8 mouse cellular contexts compared by ENCODE assay signal in genomic region chr6:149374986-149375457, GRCm38 (mm10). TPM values are rescaled to one million over a fixed set of nuclear protein-coding genes. Genes with fewer than 3 reads are reported as not detected.
DNase-seq lines count a peak whose midpoint lies in the region; ATAC-seq and TF ChIP-seq lines count a peak whose summit lies in the region.

No protein-coding gene starts in this region.

- no peaks in the 10 kb centered on the region for H3K36me3 ChIP-seq in forebrain, embryonic 14.5 days (ENCODE audit: control insufficient read depth, insufficient read depth, low read length)
- H3K36me3 ChIP-seq in forebrain, embryonic 13.5 days (ENCODE audit: poor library complexity, severe bottlenecking): no peaks in the 10 kb centered on the region
- no peaks in the 10 kb centered on the region for H3K36me3 ChIP-seq in embryonic facial prominence, embryonic 15.5 days
- H3K36me3 ChIP-seq in lung, postnatal 0 days (ENCODE audit: insufficient read depth, low read length): no peaks in the 10 kb centered on the region

- TF ChIP-seq CTCF in lung, postnatal 0 days (IDR thresholded peaks at IDR 0.05): peak; percentile 87

- H3K9me3 ChIP-seq in forebrain, embryonic 14.5 days (replicated peaks; ENCODE audit: control insufficient read depth, low read length): no peaks in the 10 kb centered on the region
- no peaks in the 10 kb centered on the region for H3K9me3 ChIP-seq in forebrain, embryonic 13.5 days (replicated peaks)
- no peaks in the 10 kb centered on the region for H3K9me3 ChIP-seq in embryonic facial prominence, embryonic 15.5 days (replicated peaks)
- no peaks in the 10 kb centered on the region for H3K9me3 ChIP-seq in lung, postnatal 0 days (ENCODE audit: low read length)

- intact Hi-C loops in heart, postnatal 10 days (cut with DNase I): loop anchor here (1.0 to 10.0 kb wide), 3 partner anchors 243 to 360 kb away; no protein-coding TSS in a partner anchor

- H3K4me3 ChIP-seq in forebrain, embryonic 14.5 days (ENCODE audit: low read depth, low read length): no peak overlapping the region
- H3K4me3 ChIP-seq in forebrain, embryonic 13.5 days: no peak overlapping the region
- H3K4me3 ChIP-seq in embryonic facial prominence, embryonic 15.5 days (replicated peaks): no peak overlapping the region
- H3K4me3 ChIP-seq in lung, postnatal 0 days (ENCODE audit: low read depth, low read length): no peak overlapping the region

- no peak for ATAC-seq in forebrain, embryonic 14.5 days
- ATAC-seq in forebrain, embryonic 13.5 days: no peak
- peak; percentile 63; the same call in 1 of the 2 replicates for ATAC-seq in embryonic facial prominence, embryonic 15.5 days (ENCODE audit: insufficient number of reproducible peaks, low FRiP score, low TSS enrichment, low read depth)
- peak; percentile 81 for ATAC-seq in lung, postnatal 0 days

- no peaks in the 10 kb centered on the region for H3K4me1 ChIP-seq in forebrain, embryonic 14.5 days (ENCODE audit: control insufficient read depth, insufficient read depth, low read length)
- no peaks in the 10 kb centered on the region for H3K4me1 ChIP-seq in forebrain, embryonic 13.5 days
- H3K4me1 ChIP-seq in embryonic facial prominence, embryonic 15.5 days: no peaks in the 10 kb centered on the region
- H3K4me1 ChIP-seq in lung, postnatal 0 days (ENCODE audit: insufficient read depth, low read depth, low read length): no peaks in the 10 kb centered on the region

- no peak overlapping the region for H3K9ac ChIP-seq in forebrain, embryonic 14.5 days (ENCODE audit: low read length)
- no peak overlapping the region for H3K9ac ChIP-seq in forebrain, embryonic 13.5 days
- no peak overlapping the region for H3K9ac ChIP-seq in embryonic facial prominence, embryonic 15.5 days
- no peak overlapping the region for H3K9ac ChIP-seq in lung, postnatal 0 days (replicated peaks; ENCODE audit: low read depth)

- H3K4me2 ChIP-seq in forebrain, embryonic 14.5 days (ENCODE audit: low read length): no peak overlapping the region
- H3K4me2 ChIP-seq in forebrain, embryonic 13.5 days: no peak overlapping the region
- H3K4me2 ChIP-seq in embryonic facial prominence, embryonic 15.5 days (replicated peaks): no peak overlapping the region
- no peak overlapping the region for H3K4me2 ChIP-seq in lung, postnatal 0 days (replicated peaks; ENCODE audit: low read depth, low read length)

- TF ChIP-seq EP300 in lung, postnatal 0 days (IDR thresholded peaks at IDR 0.05): no peak

- peak; percentile 61 for DNase-seq in forebrain, embryonic 14.5 days (ENCODE audit: low spot score)
- DNase-seq in adrenal gland, postnatal 36 days: peak; percentile 77 to 79
- DNase-seq in heart, postnatal 10 days: peak; percentile 82 to 88
- peak; percentile 11 to 30 for DNase-seq in layer of hippocampus, adult 8-10 months (ENCODE audit: low spot score in 2 of 2)
- DNase-seq in lung, postnatal 0 days (ENCODE audit: low spot score): peak; percentile 88
- peak; percentile 47 to 65 for DNase-seq in right cerebral cortex, postnatal 10 days (ENCODE audit: low spot score in 2 of 2)

- no peak overlapping the region for H3K27ac ChIP-seq in forebrain, embryonic 14.5 days (ENCODE audit: low read depth, low read length)
- no peak overlapping the region for H3K27ac ChIP-seq in forebrain, embryonic 13.5 days
- no peak overlapping the region for H3K27ac ChIP-seq in embryonic facial prominence, embryonic 15.5 days (replicated peaks)
- H3K27ac ChIP-seq in lung, postnatal 0 days (ENCODE audit: low read length): no peak overlapping the region

- no peaks in the 10 kb centered on the region for H3K27me3 ChIP-seq in forebrain, embryonic 14.5 days (replicated peaks; ENCODE audit: control insufficient read depth, insufficient read depth, low read length)
- no peaks in the 10 kb centered on the region for H3K27me3 ChIP-seq in forebrain, embryonic 13.5 days
- no peaks in the 10 kb centered on the region for H3K27me3 ChIP-seq in embryonic facial prominence, embryonic 15.5 days
- no peaks in the 10 kb centered on the region for H3K27me3 ChIP-seq in lung, postnatal 0 days (replicated peaks; ENCODE audit: insufficient read depth, low read length)

- WGBS in forebrain, embryonic 14.5 days: 64% methylated on average over 2 of the region's 2 CpGs
- WGBS in forebrain, embryonic 13.5 days: 67% methylated on average over 2 of the region's 2 CpGs
- WGBS in embryonic facial prominence, embryonic 15.5 days: 54% methylated on average over 2 of the region's 2 CpGs
- 42% methylated on average over 2 of the region's 2 CpGs for WGBS in lung, postnatal 0 days

RNA-seq across cellular contexts. Expression of gene Bicd1, which starts 33.7 kb away (rescaled TPM):
- 17.9 and 24.3 TPM in 2 replicates for polyA plus RNA-seq in forebrain, embryonic 14.5 days (2014; fragmentation: Nextera tagmentation; extraction: Ambion mirVana)
- 29.6 and 33.8 TPM in 2 replicates for polyA plus RNA-seq in forebrain, embryonic 13.5 days (2015; fragmentation: Nextera tagmentation; extraction: Ambion mirVana)
- total RNA-seq in adrenal gland, postnatal 36 days (2021): 1 to 10 TPM; 5.3 to 8.5 TPM
- polyA plus RNA-seq in embryonic facial prominence, embryonic 15.5 days (2015; fragmentation: Nextera tagmentation; extraction: Ambion mirVana): 3.2 and 3.6 TPM in 2 replicates
- 1 to 10 TPM; 2.6 to 2.9 TPM for total RNA-seq in heart, postnatal 10 days (2021)
- total RNA-seq in layer of hippocampus, adult 8-10 months (2022): 10 to 100 TPM; 46.6 to 53.3 (median 50.9) TPM
- 2.2 and 2.4 TPM in 2 replicates for polyA plus RNA-seq in lung, postnatal 0 days (2015; fragmentation: Nextera tagmentation; extraction: Ambion mirVana)

Comparison
In these comparisons a context has a peak if more than half of its experiments do, and no peak if none do; other contexts are left out.
1. ATAC-seq: peak in embryonic facial prominence, embryonic 15.5 days (single experiment) and lung, postnatal 0 days (single experiment); none in forebrain, embryonic 14.5 days (single experiment) and forebrain, embryonic 13.5 days (single experiment).
2. DNase-seq: peak in every context shown above with its lines; median percentile 88 in lung, postnatal 0 days; 85 in heart, postnatal 10 days; 78 in adrenal gland, postnatal 36 days; 61 in forebrain, embryonic 14.5 days; 56 in right cerebral cortex, postnatal 10 days; 20 in layer of hippocampus, adult 8-10 months.